Mouse (Mus musculus) limb, embryonic 14.5 days (tissue): Measurements from ENCODE around the gene Gjb3. TPM values are rescaled to one million over a fixed set of nuclear protein-coding genes. Genes with fewer than 3 reads are reported as not detected.

Experiments
- ATAC-seq: fragments of 200-750 bp; cut with Nextera tagmentation; 2 replicates; pipeline ENCODE4 v1.8.0; 2017; ENCODE audit warnings: low read depth, moderate number of reproducible peaks, moderate TSS enrichment; ENCODE audit not compliant: low FRiP score
- DNase-seq: peaks from one replicate; pipeline ENCODE4 v3.0.0-alpha.2; 2015; ENCODE audit warnings: low spot score
- H3K27ac ChIP-seq: fragments of 300-500 bp; sonication (generic); replicated peaks from 2 replicates; pipeline ENCODE4 v1.5.1; 2014; ENCODE audit warnings: low read depth, mild to moderate bottlenecking, low read length, moderate library complexity, mixed read lengths
- H3K27me3 ChIP-seq: fragments of 300-500 bp; sonication (generic); 2 replicates; pipeline ENCODE4 v1.6.1; 2014; ENCODE audit warnings: low read length, mixed read lengths; ENCODE audit not compliant: control insufficient read depth, insufficient read depth
- H3K36me3 ChIP-seq: fragments of 300-500 bp; sonication (generic); 2 replicates; pipeline ENCODE4 v1.6.1; 2014; ENCODE audit warnings: mild to moderate bottlenecking, low read length, moderate library complexity, mixed read lengths; ENCODE audit not compliant: control insufficient read depth, insufficient read depth
- H3K4me1 ChIP-seq: fragments of 300-500 bp; sonication (generic); 2 replicates; pipeline ENCODE4 v1.6.1; 2014; ENCODE audit warnings: antibody characterized with exemption, low read length, mixed read lengths; ENCODE audit not compliant: control insufficient read depth, insufficient read depth
- H3K4me2 ChIP-seq: fragments of 300-500 bp; sonication (generic); replicated peaks from 2 replicates; pipeline ENCODE4 v1.6.1; 2014; ENCODE audit warnings: low read depth, mild to moderate bottlenecking, low read length, moderate library complexity; ENCODE audit not compliant: severe bottlenecking
- H3K4me3 ChIP-seq: fragments of 300-500 bp; sonication (generic); replicated peaks from 2 replicates; pipeline ENCODE4 v1.5.1; 2014; ENCODE audit warnings: low read length
- H3K9ac ChIP-seq: fragments of 300-500 bp; sonication (generic); 2 replicates; pipeline ENCODE4 v1.6.1; 2014; ENCODE audit warnings: mild to moderate bottlenecking, low read depth, low read length, moderate library complexity; ENCODE audit not compliant: severe bottlenecking
- H3K9me3 ChIP-seq: fragments of 300-500 bp; sonication (generic); 2 replicates; pipeline ENCODE4 v1.6.1; 2016; ENCODE audit warnings: low read length; ENCODE audit not compliant: control insufficient read depth
- POLR2A ChIP-seq: fragments of 200-500 bp; IDR thresholded peaks from 2 replicates; pipeline ENCODE4 v1.8.0; 2012; ENCODE audit warnings: inconsistent platforms, mild to moderate bottlenecking, moderate library complexity, borderline replicate concordance; ENCODE audit not compliant: insufficient read depth, insufficient read length; ENCODE audit errors: extremely low read depth
- WGBS: fragments of 180-500 bp; shearing (Covaris S2); extraction: QIAGEN DNeasy Blood & Tissue Kit; methylation state at CpG from one replicate; pipeline ENCODE4 v1.1.7; 2014; 5-methylcytosine and 5-hydroxymethylcytosine counted together
- polyA plus RNA-seq, 2 experiments: library from polyadenylated mRNA; depleted of rRNA in 1 of 2; stranded (reverse) in 1 of 2; unstranded in 1 of 2; fragments of >200 nt; fragmentation: Nextera tagmentation in 1 of 2; extraction: Ambion mirVana in 1 of 2; gene quantifications; 2 replicates each; pipeline versions ENCODE4 v1.2.1 to v1.2.3; 2012 to 2014

Gjb3 gene
- polyA plus RNA-seq (2012; rRNA removed): 5.1 and 5.3 TPM in 2 replicates
- 6.4 and 10.0 TPM in 2 replicates for polyA plus RNA-seq (2014; fragmentation: Nextera tagmentation; extraction: Ambion mirVana)

DNA sequence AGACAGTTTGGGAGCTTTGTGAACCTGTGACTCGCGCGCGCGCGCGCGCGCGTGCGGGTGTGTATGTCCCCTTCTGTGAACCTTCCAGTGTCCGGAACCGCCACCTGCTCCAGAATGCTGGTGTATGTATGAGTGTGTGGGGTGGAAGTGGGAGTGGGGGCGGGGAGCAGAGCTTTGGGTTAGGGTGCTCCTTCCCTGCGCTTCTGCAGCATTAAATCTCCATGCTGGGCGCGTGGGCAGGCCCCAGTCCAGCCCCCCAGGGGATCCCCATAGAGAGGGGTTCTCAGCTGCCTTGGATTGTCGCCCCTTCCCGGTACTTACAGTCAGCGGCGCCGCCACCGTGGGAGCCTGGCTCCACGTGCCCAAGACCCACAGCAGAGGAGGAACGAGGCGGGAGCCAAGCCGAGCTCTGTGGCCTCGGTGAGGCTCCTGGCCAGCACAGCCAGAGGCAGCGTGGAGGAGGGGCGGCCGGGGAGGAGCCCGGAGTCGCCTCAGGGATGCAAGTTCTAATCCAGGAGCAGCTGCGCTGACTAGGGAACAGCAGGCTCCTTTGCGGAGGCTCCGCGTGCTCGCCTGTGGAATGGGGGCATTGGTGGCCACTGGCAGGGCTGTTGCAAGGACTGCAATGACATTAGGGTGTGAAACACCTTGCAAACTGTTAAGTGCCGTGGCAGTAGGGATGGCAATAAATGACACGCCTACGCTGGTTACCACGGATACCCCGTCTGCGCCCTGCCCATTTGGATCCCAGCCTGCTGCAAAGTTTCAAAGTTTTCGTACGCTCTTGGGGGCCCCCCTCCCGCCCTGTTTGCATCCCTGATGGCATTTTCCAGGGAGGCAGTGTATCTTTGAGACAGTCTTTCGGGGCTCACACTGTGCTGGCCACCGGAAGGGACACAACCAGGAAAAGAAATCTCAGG is at the start of gene Gjb3:
Gene Gjb3, minus strand, starts transcription at position 664 of the 920 bp plus-strand sequence.
- Histone ChIP-seq H3K27ac (no peak within 1 kb of the TSS), H3K4me1 (peaks cover 4% of the 10 kb centered on the region; the same call in 1 of the 2 replicates), H3K4me2 (peak within 1 kb of the TSS; percentile 37), H3K27me3 (peaks cover 59% of the 10 kb centered on the region), H3K9me3 (no peaks in the 10 kb centered on the region), H3K36me3 (no peaks in the 10 kb centered on the region), H3K9ac (no peak within 1 kb of the TSS), H3K4me3 (peak within 1 kb of the TSS; percentile 23)
- DNase-seq (no peak), ATAC-seq (no peak)
- 2% methylated on average over 43 of the region's 49 CpGs for WGBS
- no peak for TF ChIP-seq POLR2A

DNA sequence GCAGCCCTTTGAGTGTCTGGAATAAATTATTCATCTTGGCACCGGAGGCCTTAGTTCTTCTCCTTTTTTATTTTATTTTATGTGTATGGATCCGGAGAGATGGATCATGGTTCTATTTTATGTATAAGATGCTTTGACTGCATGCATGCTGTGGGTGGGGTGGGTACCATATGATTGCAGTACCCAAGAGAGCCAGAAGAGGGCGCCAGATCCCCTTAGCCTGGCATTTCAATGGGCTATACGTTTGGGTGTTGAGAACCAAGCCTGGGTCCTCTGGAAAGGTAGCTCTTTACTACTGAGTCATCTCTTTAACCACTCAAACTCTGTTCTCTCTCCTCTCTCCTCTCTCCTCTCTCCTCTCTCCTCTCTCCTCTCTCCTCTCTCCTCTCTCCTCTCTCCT is 46.7 kb upstream of the Gjb3 start:
- Histone ChIP-seq H3K9me3 (no peaks in the 10 kb centered on the region), H3K27me3 (no peaks in the 10 kb centered on the region), H3K9ac (no peak overlapping the region), H3K4me2 (no peak overlapping the region), H3K36me3 (no peaks in the 10 kb centered on the region), H3K27ac (no peak overlapping the region), H3K4me3 (no peak overlapping the region), H3K4me1 (no peaks in the 10 kb centered on the region)
- no peak for ATAC-seq
- TF ChIP-seq POLR2A: no peak
- WGBS: 26% methylated on average over 4 of the region's 4 CpGs
- no peak for DNase-seq

DNA sequence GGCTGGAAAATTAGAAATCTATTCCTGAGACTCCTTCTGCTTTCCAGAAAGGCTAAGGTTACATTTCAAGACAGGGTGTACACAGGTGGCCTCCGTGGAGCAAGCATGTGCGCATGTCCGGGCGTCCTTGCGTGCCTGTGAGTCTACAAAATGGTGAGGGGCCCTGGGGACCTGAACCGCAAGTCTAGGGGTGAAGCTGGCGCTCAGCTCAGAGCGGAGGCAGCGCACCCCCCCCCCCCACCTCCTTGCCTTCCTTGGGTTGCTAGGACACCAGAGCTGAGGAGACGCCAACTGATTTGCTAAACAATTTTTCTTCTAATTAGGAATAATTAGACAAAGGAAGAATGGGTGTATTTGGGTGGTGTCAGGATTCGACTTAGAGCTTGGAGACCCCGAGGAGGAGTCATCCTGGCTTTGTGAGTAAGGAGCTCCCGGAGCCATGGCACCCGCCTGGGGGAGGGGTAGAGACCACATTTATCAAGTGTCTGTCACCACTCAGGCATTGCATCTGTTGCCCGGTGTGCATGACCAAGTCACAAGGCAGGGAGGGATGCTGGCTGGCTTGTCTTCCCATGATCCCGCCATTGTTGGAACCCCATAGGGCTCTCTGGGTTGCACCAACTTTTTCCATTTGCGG is 45.0 kb upstream of the Gjb3 start:
- H3K9me3 ChIP-seq: no peaks in the 10 kb centered on the region
- WGBS: 89% methylated on average over 17 of the region's 17 CpGs
- no peak overlapping the region for H3K4me2 ChIP-seq
- no peaks in the 10 kb centered on the region for H3K27me3 ChIP-seq
- H3K27ac ChIP-seq: no peak overlapping the region
- no peaks in the 10 kb centered on the region for H3K36me3 ChIP-seq
- ATAC-seq (no peak), DNase-seq (no peak)
- H3K9ac ChIP-seq: no peak overlapping the region
- H3K4me3 ChIP-seq: no peak overlapping the region
- TF ChIP-seq POLR2A: no peak
- no peaks in the 10 kb centered on the region for H3K4me1 ChIP-seq

GRCm38 (mm10) chr4:127374645-127375044 is 44.0 kb upstream of the Gjb3 start:
- no peak overlapping the region for H3K27ac ChIP-seq
- H3K9me3 ChIP-seq: no peaks in the 10 kb centered on the region
- 82% methylated on average over 4 of the region's 4 CpGs for WGBS
- no peak for TF ChIP-seq POLR2A
- DNase-seq: no peak
- no peak overlapping the region for H3K9ac ChIP-seq
- H3K36me3 ChIP-seq: no peaks in the 10 kb centered on the region
- no peak for ATAC-seq
- no peaks in the 10 kb centered on the region for H3K27me3 ChIP-seq
- H3K4me2 ChIP-seq: no peak overlapping the region
- H3K4me3 ChIP-seq: no peak overlapping the region
- H3K4me1 ChIP-seq: no peaks in the 10 kb centered on the region

DNA sequence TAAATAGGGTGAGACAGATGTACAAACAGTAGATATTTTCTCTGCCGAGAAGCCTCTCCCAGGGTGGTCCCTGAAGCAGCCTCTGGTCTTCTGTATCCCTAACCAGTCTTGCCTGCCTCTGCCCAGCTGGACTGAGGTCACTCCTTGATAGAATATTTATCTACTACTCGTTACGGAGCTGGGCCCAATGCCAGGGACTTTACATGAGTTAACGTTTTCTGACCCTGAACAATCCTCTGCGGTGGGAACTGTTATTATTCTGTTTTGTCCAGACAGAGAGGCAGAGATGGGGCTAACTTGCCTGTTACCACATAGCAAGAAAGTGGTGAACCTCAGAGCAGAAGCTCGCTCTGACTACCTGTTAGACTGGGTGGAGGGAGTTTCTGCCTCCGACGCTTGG is 42.8 kb upstream of the Gjb3 start:
- DNase-seq: no peak
- Histone ChIP-seq H3K4me1 (no peaks in the 10 kb centered on the region), H3K4me3 (no peak overlapping the region), H3K9me3 (no peaks in the 10 kb centered on the region), H3K9ac (no peak overlapping the region), H3K27me3 (no peaks in the 10 kb centered on the region), H3K27ac (no peak overlapping the region), H3K36me3 (no peaks in the 10 kb centered on the region), H3K4me2 (no peak overlapping the region)
- TF ChIP-seq POLR2A: no peak
- ATAC-seq: no peak
- 70% methylated on average over 8 of the region's 8 CpGs for WGBS
